Mouse (Mus musculus) ES-E14 (cell line): ENCODE results near the gene Cdkl1. TPM values are rescaled to one million over a fixed set of nuclear protein-coding genes. Genes with fewer than 3 reads are reported as not detected.

ENCODE experiments used
- DNase-seq: peaks from one replicate; pipeline ENCODE4 v3.0.0-alpha.2; 2013; ENCODE audit warnings: low read depth, low spot score
- H3K27ac ChIP-seq: 2 replicates; pipeline ENCODE4 v1.5.1; 2012; ENCODE audit warnings: low read depth, mild to moderate bottlenecking, low read length, moderate library complexity, mixed read lengths; ENCODE audit not compliant: poor library complexity, insufficient read depth, severe bottlenecking
- H3K36me3 ChIP-seq: 2 replicates; pipeline ENCODE4 v1.6.1; 2012; ENCODE audit warnings: mild to moderate bottlenecking, low read length, moderate library complexity, mixed read lengths; ENCODE audit not compliant: control insufficient read depth, poor library complexity, insufficient read depth, severe bottlenecking
- H3K4me1 ChIP-seq, 2 experiments: fragments of 150-350 bp in 1 of 2; sonication (generic) in 1 of 2; 2 replicates each; pipeline ENCODE4 v1.6.1; 2012; ENCODE audit warnings: low read length in 2 of 2, mild to moderate bottlenecking in 1 of 2, mixed read lengths in 1 of 2; ENCODE audit not compliant: control insufficient read depth in 2 of 2, insufficient read depth in 2 of 2, poor library complexity in 1 of 2
- H3K4me3 ChIP-seq, 2 experiments: fragments of 150-350 bp in 1 of 2; sonication (generic) in 1 of 2; 2 replicates each; pipeline ENCODE4 v1.5.1; 2012; ENCODE audit warnings: low read length in 2 of 2, low read depth in 1 of 2, mild to moderate bottlenecking in 1 of 2, mixed read lengths in 1 of 2; ENCODE audit not compliant: insufficient read depth in 1 of 2, poor library complexity in 1 of 2, severe bottlenecking in 1 of 2
- H3K9ac ChIP-seq: 2 replicates; pipeline ENCODE4 v1.6.1; 2012; ENCODE audit warnings: low read depth, mild to moderate bottlenecking, low read length, mixed read lengths; ENCODE audit not compliant: poor library complexity, insufficient read depth, severe bottlenecking
- H3K9me3 ChIP-seq: fragments of 150-350 bp; sonication (generic); 2 replicates; pipeline ENCODE4 v1.6.1; 2012; ENCODE audit warnings: low read depth, mild to moderate bottlenecking, low read length; ENCODE audit not compliant: control insufficient read depth, insufficient read depth
- CHD2 ChIP-seq: IDR thresholded peaks from 2 replicates; pipeline ENCODE4 v1.6.1; 2014; ENCODE audit warnings: mild to moderate bottlenecking, low read depth, low read length, inconsistent platforms
- HCFC1 ChIP-seq: IDR thresholded peaks from 2 replicates; pipeline ENCODE4 v1.6.1; 2012; ENCODE audit warnings: low read length, inconsistent platforms, borderline replicate concordance; ENCODE audit not compliant: insufficient read depth
- MAFK ChIP-seq: IDR thresholded peaks from 2 replicates; pipeline ENCODE4 v1.6.1; 2014; ENCODE audit warnings: mild to moderate bottlenecking, low read depth, low read length, inconsistent platforms; ENCODE audit not compliant: insufficient read depth
- ZC3H11A ChIP-seq: IDR thresholded peaks from 2 replicates; pipeline ENCODE4 v1.6.1; 2012; ENCODE audit warnings: low read depth, mild to moderate bottlenecking, inconsistent platforms, low read length, borderline replicate concordance
- ZNF384 ChIP-seq: IDR thresholded peaks from 2 replicates; pipeline ENCODE4 v1.6.1; 2012; ENCODE audit warnings: low read depth, low read length, inconsistent platforms
- in situ Hi-C, 2 experiments: fragments of 600-800 bp; cut with MboI; formaldehyde crosslinking; loops; one replicate each; pipeline ENCODE4 v1.15.1; 2025; ENCODE audit warnings: low sequenced_read_pairs in 2 of 2, inconsistent platforms in 1 of 2; ENCODE audit not compliant: unreplicated experiment in 2 of 2
- total RNA-seq: library from RNA; depleted of rRNA; stranded (reverse); fragments of 300-350 nt; gene quantifications from 2 replicates; pipeline ENCODE4 v1.2.3, GENCODE M21; 2012

Cdkl1 gene
- total RNA-seq, 1 experiment = 3.0 TPM

- Histone ChIP-seq H3K4me1 (no peaks in the 10 kb centered on the region), H3K36me3 (no peaks in the 10 kb centered on the region), H3K9ac (no peak overlapping the region), H3K4me3 (no peak overlapping the region), H3K9me3 (no peaks in the 10 kb centered on the region), H3K27ac (no peak overlapping the region)
- no peak for DNase-seq
- in situ Hi-C loops = no loop called here
- TF ChIP-seq MAFK = no peak
Measured at GRCm38 (mm10) chr12:69776607-69777340, 14.3 kb downstream of the Cdkl1 start.

GRCm38 (mm10) chr12:69768841-69769240, 22.2 kb downstream of the Cdkl1 start:
- TF ChIP-seq ZC3H11A (no peak), MAFK (no peak), HCFC1 (no peak), ZNF384 (no peak), CHD2 (no peak)
- Histone ChIP-seq H3K4me1 (no peaks in the 10 kb centered on the region), H3K4me3 (no peak overlapping the region), H3K9ac (no peak overlapping the region), H3K27ac (no peak overlapping the region), H3K9me3 (no peaks in the 10 kb centered on the region), H3K36me3 (no peaks in the 10 kb centered on the region)
- in situ Hi-C loops = no loop called here
- no peak for DNase-seq

DNA sequence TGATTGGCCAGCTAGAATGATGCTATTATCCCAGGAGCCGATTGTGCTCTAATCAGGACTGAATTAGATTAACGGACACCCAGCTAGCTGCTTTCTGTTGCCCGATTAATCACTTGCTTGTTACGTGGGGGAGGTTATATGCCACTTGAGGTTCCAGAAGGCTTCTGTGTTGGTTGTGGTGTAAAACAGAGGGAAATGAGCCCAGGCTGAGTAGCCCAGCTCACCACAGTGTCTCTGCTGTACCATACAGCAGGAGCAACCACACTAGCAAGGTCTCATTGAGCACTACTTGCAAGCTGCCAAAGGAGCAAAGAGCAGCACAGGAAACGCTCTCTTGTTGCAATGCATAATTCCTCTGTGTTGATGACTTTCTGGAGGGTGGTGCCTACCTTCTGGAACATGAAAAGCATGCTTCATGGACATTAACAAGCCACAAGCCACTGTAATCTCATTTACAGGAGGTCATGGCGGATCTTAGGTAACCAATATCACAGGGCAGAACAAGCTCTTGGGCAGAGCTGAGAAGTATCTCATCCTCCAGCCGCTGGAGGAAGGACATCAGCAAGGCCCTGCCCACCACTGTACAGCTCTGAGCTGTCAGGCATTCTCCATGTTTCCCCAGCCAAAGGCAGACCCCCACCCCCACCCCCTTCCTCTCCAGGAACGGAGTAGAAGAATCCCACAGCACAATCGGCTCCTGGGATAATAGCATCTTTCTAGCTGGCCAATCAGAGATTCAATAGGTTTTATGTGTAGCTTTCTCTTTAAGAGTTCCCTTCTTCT, 23.4 kb downstream of the Cdkl1 start:
- Histone ChIP-seq H3K4me1 (no peaks in the 10 kb centered on the region), H3K9me3 (no peaks in the 10 kb centered on the region), H3K27ac (no peak overlapping the region), H3K9ac (no peak overlapping the region), H3K4me3 (no peak overlapping the region), H3K36me3 (no peaks in the 10 kb centered on the region)
- no peak for DNase-seq
- no peak for TF ChIP-seq ZNF384
- TF ChIP-seq ZC3H11A = no peak
- no peak for TF ChIP-seq HCFC1
- no peak for TF ChIP-seq CHD2
- TF ChIP-seq MAFK = no peak
- in situ Hi-C loops = no loop called here

GRCm38 (mm10) chr12:69766185-69766904, 24.7 kb downstream of the Cdkl1 start:
- no peak overlapping the region for H3K27ac ChIP-seq
- no peaks in the 10 kb centered on the region for H3K9me3 ChIP-seq
- no peaks in the 10 kb centered on the region for H3K4me1 ChIP-seq
- no peak for TF ChIP-seq HCFC1
- no peak for TF ChIP-seq MAFK
- TF ChIP-seq CHD2 = no peak
- TF ChIP-seq ZNF384 = no peak
- TF ChIP-seq ZC3H11A = no peak
- no peak overlapping the region for H3K4me3 ChIP-seq
- in situ Hi-C loops = no loop called here
- H3K9ac ChIP-seq = no peak overlapping the region
- DNase-seq = no peak
- no peaks in the 10 kb centered on the region for H3K36me3 ChIP-seq
